Mouse (Mus musculus) intestine, postnatal 0 days (tissue): ENCODE measurements at regions not wholly inside any gene's neighbourhood (a gene's known extent, or its start where the extent isn't known, plus 50 kb on each side); places are given as distances from the start of the nearest gene placed in this dataset.

Source experiments
- ATAC-seq: fragments of 200-750 bp; cut with Nextera tagmentation; 2 replicates; pipeline ENCODE4 v1.8.0; 2017; ENCODE audit warnings: mild to moderate bottlenecking, moderate TSS enrichment, moderate library complexity
- H3K27ac ChIP-seq: fragments of 300-500 bp; sonication (generic); 2 replicates; pipeline ENCODE4 v1.5.1; 2014; ENCODE audit warnings: mild to moderate bottlenecking, low read depth, low read length, moderate library complexity
- H3K27me3 ChIP-seq: fragments of 300-500 bp; sonication (generic); replicated peaks from 2 replicates; pipeline ENCODE4 v1.6.1; 2014; ENCODE audit warnings: low read length, mixed read lengths; ENCODE audit not compliant: control insufficient read depth, insufficient read depth
- H3K36me3 ChIP-seq: fragments of 300-500 bp; sonication (generic); 2 replicates; pipeline ENCODE4 v1.6.1; 2014; ENCODE audit warnings: mild to moderate bottlenecking, moderate library complexity; ENCODE audit not compliant: control insufficient read depth, insufficient read depth
- H3K4me1 ChIP-seq: fragments of 300-500 bp; sonication (generic); replicated peaks from 2 replicates; pipeline ENCODE4 v1.6.1; 2014; ENCODE audit warnings: antibody characterized with exemption, low read length, mixed read lengths; ENCODE audit not compliant: control insufficient read depth, insufficient read depth
- H3K4me2 ChIP-seq: fragments of 300-500 bp; sonication (generic); replicated peaks from 2 replicates; pipeline ENCODE4 v1.6.1; 2014; ENCODE audit warnings: low read depth, mild to moderate bottlenecking, moderate library complexity
- H3K4me3 ChIP-seq: fragments of 300-500 bp; sonication (generic); 2 replicates; pipeline ENCODE4 v1.5.1; 2014; ENCODE audit warnings: low read depth, low read length
- H3K9ac ChIP-seq: fragments of 300-500 bp; sonication (generic); 2 replicates; pipeline ENCODE4 v1.6.1; 2014; ENCODE audit warnings: mild to moderate bottlenecking, low read depth, low read length
- H3K9me3 ChIP-seq: fragments of 300-500 bp; sonication (generic); 2 replicates; pipeline ENCODE4 v1.6.1; 2016; ENCODE audit warnings: mixed run types; ENCODE audit not compliant: control insufficient read depth
- CTCF ChIP-seq: sonication (generic); IDR thresholded peaks from 2 replicates; pipeline ENCODE4 v1.5.1; 2016; ENCODE audit warnings: low read depth, mild to moderate bottlenecking, control low read depth, antibody characterized with exemption, moderate library complexity
- WGBS: fragments of 180-500 bp; shearing (Covaris S2); extraction: QIAGEN DNeasy Blood & Tissue Kit; methylation state at CpG from one replicate; pipeline ENCODE4 v1.1.7; 2014; 5-methylcytosine and 5-hydroxymethylcytosine counted together

- Histone ChIP-seq H3K36me3 (no peaks in the 10 kb centered on the region), H3K4me3 (no peak overlapping the region), H3K9me3 (no peaks in the 10 kb centered on the region), H3K27me3 (no peaks in the 10 kb centered on the region), H3K27ac (no peak overlapping the region), H3K4me2 (no peak overlapping the region), H3K4me1 (no peaks in the 10 kb centered on the region), H3K9ac (no peak overlapping the region)
- no peak for ATAC-seq
- 62% methylated on average over 3 of the region's 3 CpGs for WGBS
- no peak for TF ChIP-seq CTCF
These were observed 68.1 kb upstream of the Ppm1j start for GRCm38 (mm10) chr3:104712711-104713110.

- ATAC-seq = peak; percentile 47
- Histone ChIP-seq H3K27ac (no peak overlapping the region), H3K27me3 (no peaks in the 10 kb centered on the region), H3K4me2 (peak overlapping the region; percentile 58), H3K9me3 (no peaks in the 10 kb centered on the region), H3K4me1 (no peaks in the 10 kb centered on the region), H3K9ac (peak overlapping the region; percentile 17; the same call in 1 of the 2 replicates), H3K36me3 (no peaks in the 10 kb centered on the region), H3K4me3 (peak overlapping the region; percentile 20)
- TF ChIP-seq CTCF = peak; percentile 98
- 25% methylated on average over 8 of the region's 8 CpGs for WGBS
These were observed 66.8 kb upstream of the Ppm1j start for GRCm38 (mm10) chr3:104713836-104714631.

GRCm38 (mm10) chr3:104714679-104715326 lies 66.1 kb upstream of the Ppm1j start:
- peak overlapping the region; percentile 58 for H3K4me2 ChIP-seq
- 0 out of 2 replicates have a peak, but pooled peaks have one; percentile 44 for ATAC-seq
- no peak overlapping the region for H3K27ac ChIP-seq
- WGBS = 47% methylated on average over 11 of the region's 11 CpGs
- H3K9ac ChIP-seq = peak overlapping the region; percentile 17; the same call in 1 of the 2 replicates
- H3K4me1 ChIP-seq = no peaks in the 10 kb centered on the region
- peak overlapping the region; percentile 20 for H3K4me3 ChIP-seq
- no peaks in the 10 kb centered on the region for H3K9me3 ChIP-seq
- no peaks in the 10 kb centered on the region for H3K27me3 ChIP-seq
- TF ChIP-seq CTCF = peak; percentile 85
- H3K36me3 ChIP-seq = no peaks in the 10 kb centered on the region
